Mouse (Mus musculus) right cerebral cortex, postnatal 25 days (tissue): ENCODE results near the gene Tbc1d9b.

Experiments
- DNase-seq: peaks from one replicate; pipeline ENCODE4 v3.0.0; 2022

Tbc1d9b gene

GRCm38 (mm10) chr11:50211322-50212059 lies 80.3 kb downstream of the Tbc1d9b start:
- no peak for DNase-seq

- no peak for DNase-seq
Observed at GRCm38 (mm10) chr11:50212060-50212739, 81.0 kb downstream of the Tbc1d9b start.

- no peak for DNase-seq
Observed at GRCm38 (mm10) chr11:50212848-50213758, 81.9 kb downstream of the Tbc1d9b start.

GRCm38 (mm10) chr11:50214631-50215030 lies 83.4 kb downstream of the Tbc1d9b start:
- DNase-seq = no peak

- DNase-seq = no peak
Observed at GRCm38 (mm10) chr11:50215633-50216032, 84.4 kb downstream of the Tbc1d9b start.

- no peak for DNase-seq
Observed at GRCm38 (mm10) chr11:50216724-50217366, 85.6 kb downstream of the Tbc1d9b start.

GRCm38 (mm10) chr11:50217811-50218210 lies 86.6 kb downstream of the Tbc1d9b start:
- no peak for DNase-seq

GRCm38 (mm10) chr11:50219833-50220232 lies 88.6 kb downstream of the Tbc1d9b start:
- no peak for DNase-seq
